10 mouse cellular contexts compared by ENCODE assay signal in the genomic region with DNA sequence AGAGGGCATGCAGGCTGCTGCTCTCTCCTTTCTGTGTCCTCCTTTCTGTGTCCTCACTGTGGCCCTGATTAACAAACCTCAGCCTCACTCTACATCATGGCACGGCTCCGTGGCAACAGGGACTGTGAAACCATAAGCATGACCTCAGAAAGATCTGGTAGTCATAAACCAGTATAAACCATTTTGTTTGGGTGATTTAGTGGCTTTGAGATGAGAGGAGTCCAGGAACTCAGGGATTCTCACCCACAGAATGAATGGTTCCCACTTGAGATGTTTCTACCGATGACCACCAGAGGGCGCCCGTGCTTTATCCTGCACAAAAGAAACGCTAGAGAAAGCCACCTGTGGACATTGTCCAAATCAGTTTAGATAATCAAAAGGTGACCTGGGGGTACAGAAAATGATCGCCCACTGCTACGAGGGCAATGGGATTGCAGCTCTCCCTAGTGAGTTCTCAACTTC. TPM values are rescaled to one million over a fixed set of nuclear protein-coding genes. Genes with fewer than 3 reads are reported as not detected.
DNase-seq lines count a peak whose midpoint lies in the region; ATAC-seq lines count a peak whose summit lies in the region.
"Had no signal": no experiment of that assay in that cellular context is flagged by ENCODE, and none has a peak within 500 bp of the region (broad histone marks: within the 10 kb centered on the region; RNA-seq: fewer than 3 reads in every experiment).

No protein-coding gene starts in this region.

- DNase-seq in midbrain, embryonic 10.5 days (ENCODE audit: low spot score): peak; percentile 61
- DNase-seq in c-Kit-positive CD71-positive TER-119-negative erythroid progenitor cells, embryonic 14.5 days (ENCODE audit: low read depth): peak; percentile 21
- DNase-seq in kidney, adult 18-20 months: peak; percentile 74
- DNase-seq in limb, embryonic 10.5 days (ENCODE audit: low spot score): peak; percentile 89
- peak; percentile 71 for DNase-seq in neural tube, embryonic 11.5 days (ENCODE audit: low spot score)
- peak; percentile 65 for DNase-seq in thymus, postnatal 4 days

- no peak overlapping the region for H3K4me3 ChIP-seq in midbrain, embryonic 10.5 days
- no peak overlapping the region for H3K4me3 ChIP-seq in midbrain, embryonic 13.5 days (replicated peaks)
- no peak overlapping the region for H3K4me3 ChIP-seq in forebrain, embryonic 15.5 days
- no peak overlapping the region for H3K4me3 ChIP-seq in limb, embryonic 10.5 days
- no peak overlapping the region for H3K4me3 ChIP-seq in neural tube, embryonic 11.5 days (ENCODE audit: low read depth, low read length)
- H3K4me3 ChIP-seq: embryonic facial prominence, embryonic 15.5 days; neural tube, embryonic 13.5 days had no signal

- no peak for ATAC-seq in midbrain, embryonic 13.5 days
- ATAC-seq in forebrain, embryonic 15.5 days (replicated peaks): 0 out of 2 replicates have a peak, but pooled peaks have one; percentile 6
- ATAC-seq in neural tube, embryonic 11.5 days (ENCODE audit: insufficient read depth, low FRiP score, low TSS enrichment): no peak; the same call in 1 of the 2 replicates

- H3K9ac ChIP-seq in midbrain, embryonic 13.5 days (replicated peaks): no peak overlapping the region
- H3K9ac ChIP-seq in forebrain, embryonic 15.5 days (replicated peaks): no peak overlapping the region
- H3K9ac ChIP-seq in neural tube, embryonic 11.5 days (ENCODE audit: low read length): no peak overlapping the region
- H3K9ac ChIP-seq: embryonic facial prominence, embryonic 15.5 days; neural tube, embryonic 13.5 days had no signal

- WGBS in midbrain, embryonic 10.5 days: 20% methylated on average over 8 of the region's 8 CpGs
- WGBS in midbrain, embryonic 13.5 days: 17% methylated on average over 8 of the region's 8 CpGs
- 13% methylated on average over 8 of the region's 8 CpGs for WGBS in forebrain, embryonic 15.5 days
- WGBS in limb, embryonic 10.5 days: 19% methylated on average over 8 of the region's 8 CpGs
- 18% methylated on average over 8 of the region's 8 CpGs for WGBS in neural tube, embryonic 11.5 days

- H3K36me3 ChIP-seq in midbrain, embryonic 10.5 days: no peaks in the 10 kb centered on the region
- no peaks in the 10 kb centered on the region for H3K36me3 ChIP-seq in midbrain, embryonic 13.5 days
- no peaks in the 10 kb centered on the region for H3K36me3 ChIP-seq in forebrain, embryonic 15.5 days
- no peaks in the 10 kb centered on the region for H3K36me3 ChIP-seq in limb, embryonic 10.5 days
- H3K36me3 ChIP-seq in neural tube, embryonic 11.5 days (ENCODE audit: control insufficient read depth, insufficient read depth, low read length): no peaks in the 10 kb centered on the region
- H3K36me3 ChIP-seq: embryonic facial prominence, embryonic 15.5 days; neural tube, embryonic 13.5 days had no signal

- no peak overlapping the region for H3K4me2 ChIP-seq in midbrain, embryonic 13.5 days (replicated peaks)
- H3K4me2 ChIP-seq in forebrain, embryonic 15.5 days (replicated peaks): no peak overlapping the region
- H3K4me2 ChIP-seq in neural tube, embryonic 11.5 days (ENCODE audit: low read depth): no peak overlapping the region
- H3K4me2 ChIP-seq: embryonic facial prominence, embryonic 15.5 days; neural tube, embryonic 13.5 days had no signal

- H3K9me3 ChIP-seq in midbrain, embryonic 10.5 days (replicated peaks): no peaks in the 10 kb centered on the region
- H3K9me3 ChIP-seq in midbrain, embryonic 13.5 days: no peaks in the 10 kb centered on the region
- H3K9me3 ChIP-seq in forebrain, embryonic 15.5 days: no peaks in the 10 kb centered on the region
- H3K9me3 ChIP-seq in limb, embryonic 10.5 days (replicated peaks): no peaks in the 10 kb centered on the region
- H3K9me3 ChIP-seq in neural tube, embryonic 11.5 days (ENCODE audit: control insufficient read depth, low read length): no peaks in the 10 kb centered on the region
- H3K9me3 ChIP-seq: embryonic facial prominence, embryonic 15.5 days; neural tube, embryonic 13.5 days had no signal

- no peaks in the 10 kb centered on the region for H3K4me1 ChIP-seq in midbrain, embryonic 10.5 days
- no peaks in the 10 kb centered on the region for H3K4me1 ChIP-seq in midbrain, embryonic 13.5 days (replicated peaks)
- H3K4me1 ChIP-seq in forebrain, embryonic 15.5 days: no peaks in the 10 kb centered on the region
- H3K4me1 ChIP-seq in limb, embryonic 10.5 days: no peaks in the 10 kb centered on the region; the same call in 1 of the 2 replicates
- no peaks in the 10 kb centered on the region for H3K4me1 ChIP-seq in neural tube, embryonic 11.5 days (ENCODE audit: control insufficient read depth, insufficient read depth, low read length)
- H3K4me1 ChIP-seq: embryonic facial prominence, embryonic 15.5 days; neural tube, embryonic 13.5 days had no signal

- H3K27me3 ChIP-seq in midbrain, embryonic 10.5 days (ENCODE audit: low read depth, poor library complexity, severe bottlenecking): no peaks in the 10 kb centered on the region
- no peaks in the 10 kb centered on the region for H3K27me3 ChIP-seq in midbrain, embryonic 13.5 days
- H3K27me3 ChIP-seq in forebrain, embryonic 15.5 days: no peaks in the 10 kb centered on the region
- no peaks in the 10 kb centered on the region for H3K27me3 ChIP-seq in limb, embryonic 10.5 days (ENCODE audit: low read depth, poor library complexity, severe bottlenecking)
- H3K27me3 ChIP-seq in neural tube, embryonic 11.5 days (ENCODE audit: control insufficient read depth, insufficient read depth, low read length): no peaks in the 10 kb centered on the region
- H3K27me3 ChIP-seq: embryonic facial prominence, embryonic 15.5 days; neural tube, embryonic 13.5 days had no signal

- H3K27ac ChIP-seq in midbrain, embryonic 10.5 days (replicated peaks): no peak overlapping the region
- H3K27ac ChIP-seq in midbrain, embryonic 13.5 days: no peak overlapping the region
- no peak overlapping the region for H3K27ac ChIP-seq in forebrain, embryonic 15.5 days (replicated peaks)
- no peak overlapping the region for H3K27ac ChIP-seq in limb, embryonic 10.5 days
- H3K27ac ChIP-seq in neural tube, embryonic 11.5 days (ENCODE audit: low read depth, low read length): no peak overlapping the region
- H3K27ac ChIP-seq: embryonic facial prominence, embryonic 15.5 days; neural tube, embryonic 13.5 days had no signal

RNA-seq across cellular contexts. Expression of gene Fam110c, which starts 42.4 kb away (rescaled TPM):
- 0.25 and 0.30 TPM in 2 replicates for polyA plus RNA-seq in midbrain, embryonic 10.5 days (2016; fragmentation: Nextera tagmentation; extraction: Ambion mirVana)
- 0.08 TPM in 1 of 2 replicates, not detected in the other for polyA plus RNA-seq in midbrain, embryonic 13.5 days (2015; fragmentation: Nextera tagmentation; extraction: Ambion mirVana)
- 0.05 TPM in 1 of 2 replicates, not detected in the other for polyA plus RNA-seq in forebrain, embryonic 15.5 days (2015; fragmentation: Nextera tagmentation; extraction: Ambion mirVana)
- polyA plus RNA-seq in limb, embryonic 10.5 days (2016; fragmentation: Nextera tagmentation; extraction: Ambion mirVana): 0.13 and 0.15 TPM in 2 replicates
- polyA plus RNA-seq in neural tube, embryonic 11.5 days (2014; fragmentation: Nextera tagmentation; extraction: Ambion mirVana): 0.15 TPM in 1 of 2 replicates, not detected in the other

Comparison
In these comparisons a context has a peak if more than half of its experiments do, and no peak if none do; other contexts are left out.
1. DNase-seq: peak in every context shown above with its lines; median percentile 89 in limb, embryonic 10.5 days; 74 in kidney, adult 18-20 months; 71 in neural tube, embryonic 11.5 days; 65 in thymus, postnatal 4 days; 61 in midbrain, embryonic 10.5 days; 21 in c-Kit-positive CD71-positive TER-119-negative erythroid progenitor cells, embryonic 14.5 days.